Mouse (Mus musculus) kidney, adult 9 months (tissue): ENCODE measurements at regions not wholly inside any gene's neighbourhood (a gene's known extent, or its start where the extent isn't known, plus 50 kb on each side); places are given as distances from the start of the nearest gene placed in this dataset.

Experiments used
- DNase-seq: peaks from one replicate; pipeline ENCODE4 v3.0.0; 2022

- DNase-seq, result no peak
Measured at GRCm38 (mm10) chr2:128502676-128503075, 88.3 kb upstream of the Spdye4c start.

GRCm38 (mm10) chr2:128503136-128503935 lies 87.7 kb upstream of the Spdye4c start:
- DNase-seq, result no peak

DNA sequence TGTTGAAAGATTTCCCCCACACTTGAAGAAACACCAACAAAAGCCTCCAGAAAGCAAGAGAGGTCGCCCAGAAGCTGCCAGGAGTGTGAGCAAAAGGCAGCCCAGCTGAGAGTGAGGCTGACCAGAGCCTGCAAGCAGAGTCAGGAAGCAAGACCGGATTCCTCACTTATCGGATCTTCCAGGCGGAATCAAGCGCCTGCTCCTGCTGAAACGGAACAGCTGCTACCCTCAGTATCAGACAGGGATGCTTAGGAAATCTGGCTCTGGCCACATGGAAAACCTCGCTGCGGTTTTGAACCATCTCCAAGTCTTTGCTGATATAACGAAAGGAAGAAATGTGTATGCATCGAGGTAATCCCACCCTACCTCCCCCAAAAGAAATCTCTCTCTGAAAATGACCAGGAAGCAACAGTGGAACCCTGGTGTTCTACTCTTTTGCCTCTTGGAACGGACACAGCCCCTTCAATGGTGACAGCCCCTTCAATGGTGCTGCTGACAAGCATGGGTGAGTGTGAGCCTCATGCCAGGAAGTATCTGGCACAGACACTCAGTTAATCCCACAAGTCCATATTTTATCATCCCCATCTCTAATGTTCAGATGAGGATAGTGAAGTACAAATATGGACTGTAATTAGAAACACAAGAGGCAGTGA lies 83.3 kb upstream of the Spdye4c start:
- peak; percentile 13 for DNase-seq

GRCm38 (mm10) chr2:128508244-128508605 lies 82.8 kb upstream of the Spdye4c start:
- no peak for DNase-seq

GRCm38 (mm10) chr2:128511291-128511690 lies 79.7 kb upstream of the Spdye4c start:
- DNase-seq, result no peak

- DNase-seq, result no peak
Measured at GRCm38 (mm10) chr2:128512852-128513251, 78.2 kb upstream of the Spdye4c start.

DNA sequence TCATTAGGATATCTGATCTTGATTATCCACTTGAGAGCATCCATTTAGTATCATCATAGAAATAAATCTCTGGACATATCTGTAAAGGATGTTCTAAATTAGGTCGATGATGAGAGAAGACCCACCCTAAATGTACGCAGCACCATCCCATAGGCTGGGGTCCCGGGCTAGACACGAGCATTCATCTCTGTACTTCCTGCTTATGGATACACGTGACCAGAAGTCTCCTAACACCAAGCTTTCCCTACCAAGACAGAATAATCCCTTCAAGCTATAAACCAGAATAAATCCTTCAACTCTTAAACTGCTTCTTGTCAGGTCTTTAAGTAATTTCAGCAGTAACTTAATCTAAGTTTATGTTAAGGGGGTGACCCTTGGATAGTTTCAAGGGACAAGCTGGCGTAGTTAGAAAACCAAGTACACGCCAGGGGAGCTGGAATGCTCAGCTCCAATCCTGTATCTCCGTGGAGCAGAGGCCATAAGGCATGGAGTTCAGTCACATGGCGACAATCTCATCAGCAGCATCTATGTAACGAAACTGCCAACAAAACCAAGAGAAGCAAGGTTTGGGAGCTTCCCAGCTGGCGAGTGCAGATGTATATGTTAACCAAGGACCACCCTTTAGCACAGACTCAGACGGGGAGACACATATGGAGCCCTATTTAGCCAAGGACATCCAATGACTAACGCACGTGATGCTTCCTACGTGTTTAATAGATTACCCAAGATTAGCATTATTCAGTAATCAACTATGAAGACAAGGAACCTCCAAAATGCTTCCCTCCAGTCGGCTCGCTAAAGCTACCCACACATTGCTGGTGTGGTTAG lies 76.3 kb upstream of the Spdye4c start:
- no peak for DNase-seq

DNA sequence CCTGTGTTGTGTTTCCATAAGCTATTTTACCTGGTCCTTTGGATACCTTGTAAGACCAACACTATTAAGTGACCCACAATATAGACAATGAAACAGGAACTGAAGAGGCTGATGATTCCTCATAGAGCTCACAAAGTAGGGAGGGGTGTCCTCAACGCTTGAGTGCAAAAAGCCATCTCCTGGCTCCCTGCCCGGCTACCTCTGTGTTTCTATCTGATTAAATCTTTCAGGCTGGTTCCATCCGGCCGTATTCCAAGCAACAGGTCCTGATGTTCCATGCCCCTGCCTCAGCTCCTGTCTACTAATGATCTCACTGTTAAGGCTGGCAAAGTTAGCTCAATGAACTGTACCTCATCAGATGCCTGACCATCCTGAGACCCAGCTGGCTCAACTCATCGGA lies 75.3 kb upstream of the Spdye4c start:
- no peak for DNase-seq

DNA sequence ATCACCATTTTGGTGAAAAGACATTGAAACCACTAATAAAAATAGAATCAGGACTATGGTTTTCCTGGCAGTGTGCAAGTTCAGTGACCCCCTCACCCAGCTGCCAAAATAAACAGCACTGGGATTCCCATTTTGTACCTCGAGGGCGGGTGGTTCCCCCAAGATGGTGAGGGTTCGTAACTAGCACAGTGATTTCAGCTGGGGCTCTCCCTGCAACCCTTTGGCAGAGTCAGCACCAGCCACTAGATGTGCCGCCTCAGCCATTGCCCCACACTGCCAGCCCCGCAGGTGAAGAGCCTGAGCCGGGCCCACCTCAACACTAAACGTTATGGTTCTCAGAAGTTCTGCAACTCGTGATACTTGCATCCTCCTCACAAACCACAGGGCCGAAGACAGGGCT lies 74.3 kb upstream of the Spdye4c start:
- no peak for DNase-seq

DNA sequence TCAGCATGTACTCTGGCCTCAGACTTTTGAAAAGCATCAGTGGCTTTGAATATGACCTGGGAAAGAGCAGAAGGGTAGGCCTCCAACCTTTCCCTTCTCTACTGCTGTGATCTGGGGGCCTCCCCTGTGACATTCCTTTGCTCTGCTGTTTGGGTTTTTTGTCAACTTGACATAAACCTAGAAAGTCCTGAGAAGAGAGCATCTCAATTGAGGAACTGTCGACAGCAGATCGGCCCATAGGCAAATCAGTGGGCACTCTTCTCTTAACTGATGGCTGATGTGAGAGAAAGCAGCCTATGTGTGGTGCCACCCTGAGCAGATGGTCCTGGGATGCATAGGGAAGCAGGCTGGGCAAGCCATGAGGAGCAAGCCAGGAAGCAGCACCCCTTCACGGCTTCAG lies 72.9 kb upstream of the Spdye4c start:
- no peak for DNase-seq

DNA sequence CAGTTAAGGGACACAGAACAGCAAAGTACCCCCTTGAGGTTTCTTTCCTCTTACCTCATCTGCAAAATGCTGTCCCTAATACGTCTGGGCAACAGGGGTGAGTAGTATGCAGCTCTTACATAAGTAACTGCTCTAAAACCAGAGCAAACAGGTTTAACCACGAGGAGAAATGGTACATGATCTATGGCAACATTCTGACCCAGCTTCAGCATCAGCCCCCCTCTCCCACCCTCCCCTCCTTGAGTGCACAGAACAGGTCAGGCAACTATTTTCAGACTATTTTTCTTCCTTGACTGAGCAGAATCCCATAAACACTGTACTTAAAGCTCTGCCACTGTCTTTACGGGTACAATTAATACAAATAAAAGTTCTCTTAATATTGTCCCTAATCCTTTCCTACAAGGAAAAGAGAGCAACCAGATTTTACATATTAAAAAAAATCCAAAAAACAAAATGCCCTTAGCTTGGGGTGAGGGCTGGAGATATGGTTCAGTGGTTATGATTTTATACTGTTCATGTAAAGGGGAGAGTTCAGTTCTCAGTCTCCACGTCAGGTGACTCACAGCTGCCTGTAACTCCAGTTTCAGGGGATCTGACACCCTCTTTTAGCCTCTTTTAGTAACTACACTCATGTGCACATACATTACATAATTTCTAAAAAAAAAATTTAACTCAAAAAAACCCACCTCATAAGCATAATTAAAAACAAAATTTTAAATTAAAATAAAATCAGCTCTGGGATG lies 69.1 kb upstream of the Spdye4c start:
- DNase-seq, result no peak

GRCm38 (mm10) chr2:128523425-128524108 lies 67.4 kb upstream of the Spdye4c start:
- no peak for DNase-seq

DNA sequence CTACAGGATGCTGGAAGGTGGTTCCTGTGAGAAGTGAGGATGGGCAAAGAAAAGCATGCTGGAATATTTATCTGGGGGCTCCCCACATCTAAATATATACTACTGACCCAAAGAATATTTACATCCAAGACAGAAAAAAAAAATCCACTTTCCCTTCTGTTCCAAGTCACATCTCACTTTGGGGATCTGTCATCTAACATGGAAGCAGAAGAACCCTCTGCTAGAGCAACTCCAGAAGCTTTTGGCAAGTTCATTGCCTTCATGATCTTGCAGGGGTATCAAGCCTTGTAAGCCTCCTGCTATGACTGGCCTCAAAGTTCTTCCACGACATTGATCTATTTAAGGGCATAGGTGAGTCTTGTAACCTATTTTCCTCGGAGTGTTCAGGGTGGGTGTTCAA lies 64.9 kb upstream of the Spdye4c start:
- DNase-seq, result no peak

DNA sequence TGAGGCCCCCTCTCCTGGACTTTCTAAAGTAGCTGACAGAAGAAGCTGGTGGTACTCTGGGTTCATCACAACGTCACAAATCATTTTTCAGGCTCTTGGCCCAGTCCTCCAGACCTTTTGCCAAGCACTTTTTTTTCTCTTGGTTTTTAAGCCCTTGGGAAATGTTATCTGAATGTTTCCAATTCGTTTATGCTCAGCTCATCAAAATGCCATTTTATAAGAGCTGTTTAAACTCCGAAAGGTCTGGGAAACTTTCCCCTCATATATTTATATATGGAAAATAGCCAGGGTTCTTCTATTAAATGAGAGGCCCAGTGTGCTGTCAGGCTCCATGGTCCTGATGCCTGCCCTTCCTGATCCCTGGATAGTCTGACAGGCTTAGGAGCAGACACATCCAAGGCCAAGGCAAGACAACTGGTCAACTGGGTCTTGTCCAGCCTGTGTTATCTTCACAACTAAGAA lies 64.1 kb upstream of the Spdye4c start:
- DNase-seq, result no peak

DNA sequence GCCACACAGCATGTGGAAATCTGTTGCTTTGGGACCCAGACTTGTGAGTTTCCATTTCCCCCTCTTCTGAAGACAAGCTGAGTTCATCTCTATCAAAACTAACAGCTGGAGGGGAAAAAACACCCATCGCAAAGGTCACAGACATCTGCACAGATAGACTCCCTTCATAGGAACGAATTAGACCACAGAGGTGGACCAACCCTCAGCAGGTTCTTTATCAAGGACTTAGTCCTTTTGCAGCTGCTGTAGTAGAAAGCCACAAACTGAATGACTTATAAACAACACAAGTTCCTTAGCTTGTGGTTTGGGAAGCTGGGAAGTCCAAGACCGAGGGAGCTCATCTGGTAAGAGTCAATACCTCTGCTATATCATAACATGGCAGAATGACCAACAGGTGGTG lies 54.7 kb upstream of the Spdye4c start:
- no peak for DNase-seq

DNA sequence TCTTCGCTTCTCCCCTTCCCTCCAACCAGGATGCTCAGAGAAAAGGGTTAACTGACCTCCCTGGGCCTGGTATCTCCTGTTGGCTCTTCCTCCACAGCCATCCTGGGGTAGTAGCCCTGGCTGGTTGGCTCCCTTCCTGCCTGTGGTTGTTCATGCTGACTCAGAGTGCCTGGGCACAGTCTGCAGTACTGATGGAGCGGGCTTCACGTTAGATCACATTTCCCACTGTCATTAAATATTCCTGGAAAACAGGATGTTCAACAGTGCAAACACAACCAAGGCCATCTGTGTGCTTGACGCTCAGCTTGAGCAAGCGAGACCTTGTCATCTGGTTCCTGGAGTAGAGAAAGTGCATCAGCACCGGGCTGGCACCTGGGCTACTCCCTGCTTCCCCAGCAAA lies 53.6 kb upstream of the Spdye4c start:
- no peak for DNase-seq

DNA sequence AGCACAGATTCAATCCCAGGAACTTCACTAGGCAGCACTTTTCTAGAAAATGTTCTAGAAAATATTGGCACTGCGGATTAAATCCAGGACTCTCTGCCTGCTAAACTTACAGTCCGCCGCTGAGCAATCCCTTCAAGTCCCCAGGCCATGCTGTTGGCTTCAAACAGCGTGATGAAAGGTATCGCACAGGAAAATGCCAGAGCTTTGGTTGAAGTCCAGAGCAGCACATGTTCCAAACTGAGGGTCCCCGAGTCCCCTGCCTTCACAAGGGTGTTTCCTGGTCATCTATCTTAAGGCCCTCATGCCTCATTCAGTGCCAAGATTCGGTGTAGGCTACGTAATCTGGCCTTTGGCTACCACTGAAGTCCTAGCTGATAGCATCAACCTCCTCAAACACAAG lies 52.3 kb upstream of the Spdye4c start:
- DNase-seq, result no peak
